In the genomic region with DNA sequence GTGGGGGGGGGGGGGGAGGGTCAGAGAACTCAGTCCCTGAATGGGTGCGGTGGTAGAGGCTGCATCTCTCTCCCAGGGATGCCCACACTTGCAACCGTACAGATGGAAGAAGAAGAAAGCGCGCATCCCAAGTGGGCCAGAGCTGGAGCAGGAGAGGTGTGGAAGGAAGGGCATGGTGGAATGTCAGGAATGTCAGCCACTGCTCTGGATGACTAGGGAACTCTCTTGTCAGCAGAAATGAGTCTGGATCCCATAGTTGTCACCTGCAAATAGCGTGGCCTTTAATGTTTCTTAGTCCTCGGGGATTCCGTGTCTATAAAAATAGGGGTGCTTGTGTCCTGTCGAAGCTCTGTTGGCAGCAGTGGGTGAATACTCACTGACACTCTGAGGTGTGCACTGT, we compare ENCODE assay signal across 26 mouse cellular contexts. TPM values are rescaled to one million over a fixed set of nuclear protein-coding genes. Genes with fewer than 3 reads are reported as not detected.
DNase-seq lines count a peak whose midpoint lies in the region; ATAC-seq and TF ChIP-seq lines count a peak whose summit lies in the region.
"Had no signal": no experiment of that assay in that cellular context is flagged by ENCODE, and none has a peak within 500 bp of the region (broad histone marks: within the 10 kb centered on the region; RNA-seq: fewer than 3 reads in every experiment).

No protein-coding gene starts in this region.

- in situ Hi-C loops in ES-E14 (cut with MboI; ENCODE audit: low sequenced_read_pairs in 2 of 2, unreplicated experiment in 2 of 2), result no loop called here

- H3K27ac ChIP-seq in heart, embryonic 13.5 days (replicated peaks), result no peak overlapping the region
- H3K27ac ChIP-seq in liver, embryonic 15.5 days (replicated peaks), result 0 out of 2 replicates have a peak overlapping the region, but pooled peaks have one; percentile 14
- no peak overlapping the region for H3K27ac ChIP-seq in ES-E14 (ENCODE audit: insufficient read depth, low read depth, low read length, poor library complexity, severe bottlenecking)
- no peak overlapping the region for H3K27ac ChIP-seq in kidney, embryonic 15.5 days
- H3K27ac ChIP-seq: embryonic facial prominence, embryonic 13.5 days; forebrain, embryonic 13.5 days; hindbrain, embryonic 12.5 days had no signal

- no peak for DNase-seq in heart, adult 18-20 months
- DNase-seq in liver (no peak), ES-E14 (ENCODE audit: low read depth, low spot score) (peak; percentile 11)
- DNase-seq in mesoderm, embryonic 11.5 days (ENCODE audit: low read depth, low spot score), result peak; percentile 23
- DNase-seq: adrenal gland, postnatal 14 days; cerebellum, adult 18-20 months; cerebellum, adult 9-11 months; cerebellum, postnatal 36 days; forebrain, postnatal 0 days; gastrocnemius, postnatal 25 days; kidney, adult 8-10 months had no signal

- peaks cover 35% of the 10 kb centered on the region for H3K4me1 ChIP-seq in heart, embryonic 13.5 days
- peaks cover 40% of the 10 kb centered on the region for H3K4me1 ChIP-seq in liver, embryonic 15.5 days (replicated peaks)
- no peaks in the 10 kb centered on the region; a peak in 1 of 4 replicates for H3K4me1 ChIP-seq in ES-E14 (ENCODE audit: control insufficient read depth in 2 of 2, insufficient read depth in 2 of 2, low read length in 2 of 2, poor library complexity in 1 of 2)
- no peaks in the 10 kb centered on the region for H3K4me1 ChIP-seq in kidney, embryonic 15.5 days
- H3K4me1 ChIP-seq: embryonic facial prominence, embryonic 13.5 days; forebrain, embryonic 13.5 days; hindbrain, embryonic 12.5 days had no signal

- H3K36me3 ChIP-seq in heart, embryonic 13.5 days, result no peaks in the 10 kb centered on the region
- H3K36me3 ChIP-seq in liver, embryonic 15.5 days (replicated peaks), result no peaks in the 10 kb centered on the region
- H3K36me3 ChIP-seq in ES-E14 (ENCODE audit: control insufficient read depth, insufficient read depth, low read length, poor library complexity, severe bottlenecking), result no peaks in the 10 kb centered on the region
- no peaks in the 10 kb centered on the region for H3K36me3 ChIP-seq in kidney, embryonic 15.5 days
- H3K36me3 ChIP-seq: embryonic facial prominence, embryonic 13.5 days; hindbrain, embryonic 12.5 days had no signal

- no peak overlapping the region for H3K4me3 ChIP-seq in heart, embryonic 13.5 days
- H3K4me3 ChIP-seq in liver, embryonic 15.5 days (replicated peaks), result no peak overlapping the region
- no peak overlapping the region for H3K4me3 ChIP-seq in ES-E14 (ENCODE audit: insufficient read depth in 1 of 2, low read depth in 1 of 2, low read length in 2 of 2, poor library complexity in 1 of 2, severe bottlenecking in 1 of 2)
- no peak overlapping the region for H3K4me3 ChIP-seq in kidney, embryonic 15.5 days (replicated peaks)
- H3K4me3 ChIP-seq: embryonic facial prominence, embryonic 13.5 days; forebrain, embryonic 13.5 days; hindbrain, embryonic 12.5 days had no signal

- H3K4me2 ChIP-seq in heart, embryonic 13.5 days, result no peak overlapping the region
- no peak overlapping the region for H3K4me2 ChIP-seq in liver, embryonic 15.5 days
- no peak overlapping the region for H3K4me2 ChIP-seq in kidney, embryonic 15.5 days
- H3K4me2 ChIP-seq: embryonic facial prominence, embryonic 13.5 days; forebrain, embryonic 13.5 days; hindbrain, embryonic 12.5 days had no signal

- WGBS in heart, embryonic 13.5 days, result 32% methylated on average over 8 of the region's 8 CpGs
- 73% methylated on average over 8 of the region's 8 CpGs for WGBS in liver, embryonic 15.5 days (ENCODE audit: insufficient replicate concordance)
- WGBS in kidney, embryonic 15.5 days, result 76% methylated on average over 8 of the region's 8 CpGs

- no peaks in the 10 kb centered on the region for H3K27me3 ChIP-seq in heart, embryonic 13.5 days (replicated peaks)
- peaks cover 10% of the 10 kb centered on the region; the same call in 1 of the 2 replicates for H3K27me3 ChIP-seq in liver, embryonic 15.5 days
- no peaks in the 10 kb centered on the region for H3K27me3 ChIP-seq in kidney, embryonic 15.5 days
- H3K27me3 ChIP-seq: embryonic facial prominence, embryonic 13.5 days; forebrain, embryonic 13.5 days; hindbrain, embryonic 12.5 days had no signal

- no peaks in the 10 kb centered on the region for H3K9me3 ChIP-seq in heart, embryonic 13.5 days
- no peaks in the 10 kb centered on the region for H3K9me3 ChIP-seq in liver, embryonic 15.5 days (replicated peaks)
- no peaks in the 10 kb centered on the region for H3K9me3 ChIP-seq in ES-E14 (ENCODE audit: control insufficient read depth, insufficient read depth, low read depth, low read length)
- H3K9me3 ChIP-seq in kidney, embryonic 15.5 days (replicated peaks), result no peaks in the 10 kb centered on the region
- H3K9me3 ChIP-seq: embryonic facial prominence, embryonic 13.5 days; forebrain, embryonic 13.5 days; hindbrain, embryonic 12.5 days had no signal

- H3K9ac ChIP-seq in heart, embryonic 13.5 days, result no peak overlapping the region
- H3K9ac ChIP-seq in liver, embryonic 15.5 days, result no peak overlapping the region
- no peak overlapping the region for H3K9ac ChIP-seq in ES-E14 (ENCODE audit: insufficient read depth, low read depth, low read length, poor library complexity, severe bottlenecking)
- H3K9ac ChIP-seq in kidney, embryonic 15.5 days, result no peak overlapping the region
- H3K9ac ChIP-seq: embryonic facial prominence, embryonic 13.5 days; forebrain, embryonic 13.5 days; forebrain, postnatal 0 days; hindbrain, embryonic 12.5 days had no signal

- 0 out of 2 replicates have a peak, but pooled peaks have one; percentile 9 for ATAC-seq in heart, embryonic 13.5 days (ENCODE audit: extremely low read depth, insufficient number of reproducible peaks, low FRiP score, low TSS enrichment)
- ATAC-seq in liver, embryonic 15.5 days (ENCODE audit: insufficient read depth), result no peak
- no peak for ATAC-seq in kidney, embryonic 15.5 days (replicated peaks; ENCODE audit: low FRiP score)
- ATAC-seq in erythroblast, adult 5-6 weeks (replicated peaks; ENCODE audit: low FRiP score, poor library complexity, severe bottlenecking), result no peak
- ATAC-seq: activated CD4-positive, CD25-positive, alpha-beta regulatory T cell, adult 4 months; forebrain, embryonic 13.5 days; forebrain, postnatal 0 days; hindbrain, embryonic 16.5 days; inflammation-experienced regulatory T-cells, adult 6 months; intestine, postnatal 0 days had no signal

TF ChIP-seq in ES-E14, 5 proteins besides CTCF, POLR2A, EP300 and RAD21:
- TF ChIP-seq HCFC1 (IDR thresholded peaks at IDR 0.05; ENCODE audit: borderline replicate concordance, insufficient read depth, low read length) (no peak), MAFK (IDR thresholded peaks at IDR 0.05; ENCODE audit: insufficient read depth, low read depth, low read length) (peak; percentile 69)

RNA-seq across cellular contexts. Expression of a gene that starts 14.6 kb away (rescaled TPM):
- polyA plus RNA-seq in heart, embryonic 13.5 days (2015; fragmentation: Nextera tagmentation; extraction: Ambion mirVana), result 0.16 and 0.20 TPM in 2 replicates
- not detected for total RNA-seq in heart, adult 18-20 months (2021)
- polyA plus RNA-seq in liver, embryonic 15.5 days (2015; fragmentation: Nextera tagmentation; extraction: Ambion mirVana), result 1.8 and 6.4 TPM in 2 replicates
- total RNA-seq in ES-E14 (2012; rRNA removed), result not detected in 2 replicates
- not detected in 2 replicates for polyA plus RNA-seq in kidney, embryonic 15.5 days (2015; fragmentation: Nextera tagmentation; extraction: Ambion mirVana)
- total RNA-seq in erythroblast, adult 5-6 weeks (2015; ENCODE audit: low replicate concordance), result 21.7 and 30.7 TPM in 2 replicates
- total RNA-seq in erythroblast, adult 5-6 weeks (2017; ENCODE audit: low replicate concordance), result 20.4 and 21.9 TPM in 2 replicates
- total RNA-seq: adrenal gland, adult 18-20 months; adrenal gland, postnatal 14 days; forebrain, postnatal 0 days; gastrocnemius, adult 18-20 months; gastrocnemius, postnatal 25 days; heart, postnatal 25 days had no signal
- polyA plus RNA-seq: activated CD4-positive, CD25-positive, alpha-beta regulatory T cell, adult 4 months; C2C12; forebrain, embryonic 13.5 days; forebrain, postnatal 0 days; hindbrain, embryonic 12.5 days; hindbrain, embryonic 16.5 days; inflammation-experienced regulatory T-cells, adult 6 months; intestine, postnatal 0 days had no signal

RNA-seq across cellular contexts. Expression of a gene that starts 22.3 kb away (rescaled TPM):
- polyA plus RNA-seq in heart, embryonic 13.5 days (2015; fragmentation: Nextera tagmentation; extraction: Ambion mirVana), result 0.79 and 1.2 TPM in 2 replicates
- not detected for total RNA-seq in heart, adult 18-20 months (2021)
- 26.7 and 68.4 TPM in 2 replicates for polyA plus RNA-seq in liver, embryonic 15.5 days (2015; fragmentation: Nextera tagmentation; extraction: Ambion mirVana)
- not detected in 2 replicates for total RNA-seq in ES-E14 (2012; rRNA removed)
- polyA plus RNA-seq in kidney, embryonic 15.5 days (2015; fragmentation: Nextera tagmentation; extraction: Ambion mirVana), result 0.27 and 0.77 TPM in 2 replicates
- total RNA-seq in erythroblast, adult 5-6 weeks (2015; ENCODE audit: low replicate concordance), result 140 and 215 TPM in 2 replicates
- 429 and 503 TPM in 2 replicates for total RNA-seq in erythroblast, adult 5-6 weeks (2017; ENCODE audit: low replicate concordance)
- total RNA-seq: adrenal gland, adult 18-20 months; forebrain, postnatal 0 days; gastrocnemius, adult 18-20 months; gastrocnemius, postnatal 25 days; heart, postnatal 25 days had no signal
- polyA plus RNA-seq: C2C12; forebrain, embryonic 13.5 days; forebrain, postnatal 0 days; hindbrain, embryonic 16.5 days; intestine, postnatal 0 days had no signal

RNA-seq across cellular contexts. Expression of a gene that starts 34.5 kb away (rescaled TPM):
- polyA plus RNA-seq in heart, embryonic 13.5 days (2015; fragmentation: Nextera tagmentation; extraction: Ambion mirVana), result 139 and 152 TPM in 2 replicates
- total RNA-seq in heart, adult 18-20 months (2021), result 10 to 100 TPM; 36.7 to 43.5 TPM
- polyA plus RNA-seq in liver, embryonic 15.5 days (2015; fragmentation: Nextera tagmentation; extraction: Ambion mirVana), result 145 and 148 TPM in 2 replicates
- 206 and 212 TPM in 2 replicates for total RNA-seq in ES-E14 (2012; rRNA removed)
- polyA plus RNA-seq in kidney, embryonic 15.5 days (2015; fragmentation: Nextera tagmentation; extraction: Ambion mirVana), result 299 and 307 TPM in 2 replicates
- total RNA-seq in erythroblast, adult 5-6 weeks (2015; ENCODE audit: low replicate concordance), result 54.8 and 61.9 TPM in 2 replicates
- total RNA-seq in erythroblast, adult 5-6 weeks (2017; ENCODE audit: low replicate concordance), result 111 and 113 TPM in 2 replicates

RNA-seq across cellular contexts. Expression of a gene that starts 34.7 kb away (rescaled TPM):
- polyA plus RNA-seq in heart, embryonic 13.5 days (2015; fragmentation: Nextera tagmentation; extraction: Ambion mirVana), result 0.31 and 0.69 TPM in 2 replicates
- under 1 TPM; 0.20 to 0.44 TPM for total RNA-seq in heart, adult 18-20 months (2021)
- 0.25 and 0.30 TPM in 2 replicates for polyA plus RNA-seq in liver, embryonic 15.5 days (2015; fragmentation: Nextera tagmentation; extraction: Ambion mirVana)
- total RNA-seq in ES-E14 (2012; rRNA removed), result 4.6 and 5.1 TPM in 2 replicates
- polyA plus RNA-seq in kidney, embryonic 15.5 days (2015; fragmentation: Nextera tagmentation; extraction: Ambion mirVana), result 0.90 and 1.3 TPM in 2 replicates
- total RNA-seq in erythroblast, adult 5-6 weeks (2015; ENCODE audit: low replicate concordance), result not detected in 2 replicates
- not detected in 2 replicates for total RNA-seq in erythroblast, adult 5-6 weeks (2017; ENCODE audit: low replicate concordance)
- total RNA-seq: forebrain, postnatal 0 days had no signal

RNA-seq across cellular contexts. Expression of a gene that starts 45.2 kb away (rescaled TPM):
- 17.4 and 21.5 TPM in 2 replicates for polyA plus RNA-seq in heart, embryonic 13.5 days (2015; fragmentation: Nextera tagmentation; extraction: Ambion mirVana)
- 10 to 100 TPM; 48.1 to 51.2 TPM for total RNA-seq in heart, adult 18-20 months (2021)
- polyA plus RNA-seq in liver, embryonic 15.5 days (2015; fragmentation: Nextera tagmentation; extraction: Ambion mirVana), result 4.8 and 5.1 TPM in 2 replicates
- 36.7 and 61.9 TPM in 2 replicates for total RNA-seq in ES-E14 (2012; rRNA removed)
- polyA plus RNA-seq in kidney, embryonic 15.5 days (2015; fragmentation: Nextera tagmentation; extraction: Ambion mirVana), result 29.2 and 39.2 TPM in 2 replicates
- total RNA-seq in erythroblast, adult 5-6 weeks (2015; ENCODE audit: low replicate concordance), result not detected in 2 replicates
- total RNA-seq in erythroblast, adult 5-6 weeks (2017; ENCODE audit: low replicate concordance), result 1.2 and 1.5 TPM in 2 replicates

Comparison
In these comparisons a context has a peak if more than half of its experiments do, and no peak if none do; other contexts are left out.
1. DNase-seq: peak in ES-E14 (single experiment) and mesoderm, embryonic 11.5 days (single experiment); none in heart, adult 18-20 months (0 of 2) and liver (single experiment).
2. RNA of a gene that starts 14.6 kb away (total RNA-seq): 20.4 to 30.7 TPM in erythroblast, adult 5-6 weeks; not detected in heart, adult 18-20 months and not detected in ES-E14; every median in the first group is over 10 times any median in the second.
3. RNA of a gene that starts 22.3 kb away (total RNA-seq): 140 to 503 TPM in erythroblast, adult 5-6 weeks; not detected in heart, adult 18-20 months and not detected in ES-E14; every median in the first group is over 100 times any median in the second.